Mouse (Mus musculus): ENCODE data around the gene Zmynd19. TPM values are rescaled to one million over a fixed set of nuclear protein-coding genes. Genes with fewer than 3 reads are reported as not detected.
A peak's percentile ranks its signal among the peaks of the same experiment; 100 is the strongest.

The Zmynd19 gene
- polyA plus RNA-seq, 1 experiment from 2014 or later, result 7.1 TPM

- peaks cover 3% of the 10 kb centered on the region for H3K36me3 ChIP-seq (ENCODE audit: control insufficient read depth, insufficient read depth, low read length)
- 43% methylated on average over 2 of the region's 2 CpGs for WGBS
- ATAC-seq (ENCODE audit: low FRiP score, low TSS enrichment) (no peak), DNase-seq (ENCODE audit: low spot score) (no peak)
- no peak overlapping the region for H3K4me2 ChIP-seq (replicated peaks; ENCODE audit: low read depth)
- no peak overlapping the region for H3K4me3 ChIP-seq (ENCODE audit: low read depth, low read length)
- H3K9ac ChIP-seq (ENCODE audit: low read length), result no peak overlapping the region
- no peaks in the 10 kb centered on the region for H3K27me3 ChIP-seq (ENCODE audit: control insufficient read depth, insufficient read depth, low read length)
- H3K27ac ChIP-seq (replicated peaks), result no peak overlapping the region
- TF ChIP-seq CTCF (IDR thresholded peaks at IDR 0.05; ENCODE audit: low read depth) (peak; percentile 74), EP300 (optimal IDR thresholded peaks at IDR 0.05) (no peak)
- H3K4me1 ChIP-seq (replicated peaks; ENCODE audit: control insufficient read depth, insufficient read depth), result no peaks in the 10 kb centered on the region
- H3K9me3 ChIP-seq (ENCODE audit: control insufficient read depth, low read length), result no peaks in the 10 kb centered on the region
Measured at GRCm38 (mm10) chr2:24923561-24923960, 26.0 kb upstream of the Zmynd19 start.

- ATAC-seq (ENCODE audit: low FRiP score, low TSS enrichment), result no peak
Measured at GRCm38 (mm10) chr2:24925284-24925683, 24.3 kb upstream of the Zmynd19 start.

GRCm38 (mm10) chr2:24926345-24926964 is 23.1 kb upstream of the Zmynd19 start:
- Histone ChIP-seq H3K9me3 (ENCODE audit: control insufficient read depth, low read length) (no peaks in the 10 kb centered on the region), H3K27me3 (ENCODE audit: control insufficient read depth, insufficient read depth, low read length) (no peaks in the 10 kb centered on the region), H3K27ac (replicated peaks) (peak overlapping the region; percentile 80), H3K4me3 (ENCODE audit: low read depth, low read length) (no peak overlapping the region), H3K4me2 (replicated peaks; ENCODE audit: low read depth) (no peak overlapping the region), H3K36me3 (ENCODE audit: control insufficient read depth, insufficient read depth, low read length) (peaks cover 3% of the 10 kb centered on the region), H3K4me1 (replicated peaks; ENCODE audit: control insufficient read depth, insufficient read depth) (no peaks in the 10 kb centered on the region), H3K9ac (ENCODE audit: low read length) (no peak overlapping the region)
- DNase-seq (ENCODE audit: low spot score), result no peak
- no peak for TF ChIP-seq CTCF (IDR thresholded peaks at IDR 0.05; ENCODE audit: low read depth)
- TF ChIP-seq EP300 (optimal IDR thresholded peaks at IDR 0.05), result no peak
- ATAC-seq (ENCODE audit: low FRiP score, low TSS enrichment), result no peak
- 77% methylated on average over 9 of the region's 9 CpGs for WGBS

More at GRCm38 (mm10) chr2:24925284-24925683, 24.3 kb upstream of the Zmynd19 start:
- Histone ChIP-seq H3K9me3 (ENCODE audit: control insufficient read depth, low read length) (no peaks in the 10 kb centered on the region), H3K4me3 (ENCODE audit: low read depth, low read length) (no peak overlapping the region), H3K4me2 (replicated peaks; ENCODE audit: low read depth) (no peak overlapping the region), H3K4me1 (replicated peaks; ENCODE audit: control insufficient read depth, insufficient read depth) (no peaks in the 10 kb centered on the region), H3K27me3 (ENCODE audit: control insufficient read depth, insufficient read depth, low read length) (no peaks in the 10 kb centered on the region), H3K27ac (replicated peaks) (0 out of 2 replicates have a peak overlapping the region, but pooled peaks have one; percentile 8), H3K36me3 (ENCODE audit: control insufficient read depth, insufficient read depth, low read length) (peaks cover 3% of the 10 kb centered on the region), H3K9ac (ENCODE audit: low read length) (no peak overlapping the region)
- DNase-seq (ENCODE audit: low spot score), result no peak
- TF ChIP-seq EP300 (optimal IDR thresholded peaks at IDR 0.05), result no peak
- no peak for TF ChIP-seq CTCF (IDR thresholded peaks at IDR 0.05; ENCODE audit: low read depth)
- WGBS, result 71% methylated on average over 8 of the region's 8 CpGs

- TF ChIP-seq EP300 (optimal IDR thresholded peaks at IDR 0.05), result no peak
- TF ChIP-seq CTCF (IDR thresholded peaks at IDR 0.05; ENCODE audit: low read depth), result no peak
- no peaks in the 10 kb centered on the region for H3K27me3 ChIP-seq (ENCODE audit: control insufficient read depth, insufficient read depth, low read length)
- H3K9me3 ChIP-seq (ENCODE audit: control insufficient read depth, low read length), result no peaks in the 10 kb centered on the region
- WGBS, result 50% methylated on average over 7 of the region's 7 CpGs
- no peak overlapping the region for H3K4me2 ChIP-seq (replicated peaks; ENCODE audit: low read depth)
- peak overlapping the region; percentile 80; the same call in 1 of the 2 replicates for H3K27ac ChIP-seq (replicated peaks)
- no peak overlapping the region for H3K9ac ChIP-seq (ENCODE audit: low read length)
- peaks cover 3% of the 10 kb centered on the region for H3K36me3 ChIP-seq (ENCODE audit: control insufficient read depth, insufficient read depth, low read length)
- no peak for DNase-seq (ENCODE audit: low spot score)
- ATAC-seq (ENCODE audit: low FRiP score, low TSS enrichment), result no peak
- H3K4me1 ChIP-seq (replicated peaks; ENCODE audit: control insufficient read depth, insufficient read depth), result no peaks in the 10 kb centered on the region
- H3K4me3 ChIP-seq (ENCODE audit: low read depth, low read length), result no peak overlapping the region
Measured at GRCm38 (mm10) chr2:24926965-24927358, 22.6 kb upstream of the Zmynd19 start.

GRCm38 (mm10) chr2:24927810-24928479 is 21.6 kb upstream of the Zmynd19 start:
- no peak overlapping the region for H3K4me3 ChIP-seq (ENCODE audit: low read depth, low read length)
- 38% methylated on average over 4 of the region's 4 CpGs for WGBS
- H3K9me3 ChIP-seq (ENCODE audit: control insufficient read depth, low read length), result no peaks in the 10 kb centered on the region
- H3K4me1 ChIP-seq (replicated peaks; ENCODE audit: control insufficient read depth, insufficient read depth), result no peaks in the 10 kb centered on the region
- H3K9ac ChIP-seq (ENCODE audit: low read length), result no peak overlapping the region
- H3K27me3 ChIP-seq (ENCODE audit: control insufficient read depth, insufficient read depth, low read length), result no peaks in the 10 kb centered on the region
- peak; percentile 91 for ATAC-seq (ENCODE audit: low FRiP score, low TSS enrichment)
- H3K27ac ChIP-seq (replicated peaks), result peak overlapping the region; percentile 80
- peak; percentile 88 for DNase-seq (ENCODE audit: low spot score)
- no peak for TF ChIP-seq EP300 (optimal IDR thresholded peaks at IDR 0.05)
- TF ChIP-seq CTCF (IDR thresholded peaks at IDR 0.05; ENCODE audit: low read depth), result no peak
- H3K36me3 ChIP-seq (ENCODE audit: control insufficient read depth, insufficient read depth, low read length), result peaks cover 3% of the 10 kb centered on the region
- no peak overlapping the region; the same call in 1 of the 2 replicates for H3K4me2 ChIP-seq (replicated peaks; ENCODE audit: low read depth)

GRCm38 (mm10) chr2:24929119-24929518 is 20.5 kb upstream of the Zmynd19 start:
- no peaks in the 10 kb centered on the region for H3K4me1 ChIP-seq (replicated peaks; ENCODE audit: control insufficient read depth, insufficient read depth)
- DNase-seq (ENCODE audit: low spot score) (peak; percentile 71), ATAC-seq (ENCODE audit: low FRiP score, low TSS enrichment) (peak; percentile 75)
- no peak overlapping the region for H3K4me3 ChIP-seq (ENCODE audit: low read depth, low read length)
- TF ChIP-seq EP300 (optimal IDR thresholded peaks at IDR 0.05) (no peak), CTCF (IDR thresholded peaks at IDR 0.05; ENCODE audit: low read depth) (peak; percentile 32; the same call in 1 of the 2 replicates)
- 35% methylated on average over 2 of the region's 2 CpGs for WGBS
- no peaks in the 10 kb centered on the region for H3K9me3 ChIP-seq (ENCODE audit: control insufficient read depth, low read length)
- no peak overlapping the region for H3K9ac ChIP-seq (ENCODE audit: low read length)
- peak overlapping the region; percentile 79; the same call in 1 of the 2 replicates for H3K27ac ChIP-seq (replicated peaks)
- H3K27me3 ChIP-seq (ENCODE audit: control insufficient read depth, insufficient read depth, low read length), result no peaks in the 10 kb centered on the region
- H3K4me2 ChIP-seq (replicated peaks; ENCODE audit: low read depth), result no peak overlapping the region
- H3K36me3 ChIP-seq (ENCODE audit: control insufficient read depth, insufficient read depth, low read length), result peaks cover 3% of the 10 kb centered on the region

All from stomach, postnatal 0 days (tissue).